Mouse (Mus musculus): ENCODE results near the gene Sprn.

DNA sequence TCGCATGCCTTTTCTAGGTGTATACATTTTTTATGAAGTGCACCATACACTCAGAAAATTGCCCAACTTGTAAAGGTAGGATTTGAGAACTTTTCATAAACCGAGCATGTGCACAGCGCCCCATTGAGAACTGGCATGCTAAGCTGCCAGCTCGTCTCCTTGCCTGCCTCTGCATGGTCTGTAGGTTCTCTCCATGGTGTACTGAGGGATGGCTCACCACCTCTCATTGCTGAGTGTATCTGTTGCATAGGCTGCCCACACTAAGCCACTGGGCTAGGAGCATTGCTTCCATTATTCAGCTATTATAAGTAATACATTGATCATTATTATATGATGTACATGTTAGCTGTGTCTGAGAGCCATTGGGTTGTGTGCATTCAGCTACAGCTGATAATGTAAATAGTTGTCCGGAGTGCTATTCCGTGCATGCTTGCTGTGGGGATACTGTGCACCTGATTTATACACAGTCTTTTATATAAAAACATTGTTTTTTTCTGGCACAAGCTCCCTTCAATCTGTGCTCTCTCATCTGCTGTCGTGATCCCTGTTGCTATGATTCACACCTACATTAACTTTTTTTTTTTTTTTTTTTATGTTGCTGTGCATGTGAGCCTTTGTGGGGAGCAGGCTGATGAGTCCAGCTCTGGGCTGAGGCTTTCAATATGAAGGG, 33.2 kb upstream of the Sprn start:
- no peak for TF ChIP-seq POLR2A (IDR thresholded peaks at IDR 0.05; ENCODE audit: control insufficient read depth, low read depth, low read length)
- TF ChIP-seq CTCF (IDR thresholded peaks at IDR 0.05; ENCODE audit: control insufficient read depth, insufficient read depth, insufficient replicate concordance, low read depth, low read length), result no peak
